Mouse (Mus musculus) embryonic fibroblast, embryonic 13.5 days (primary cell): ENCODE data around the gene Efr3b.

Source experiments
- CTCF ChIP-seq: IDR thresholded peaks from 2 replicates; pipeline ENCODE4 v1.5.1; 2011; ENCODE audit warnings: mild to moderate bottlenecking, control low read depth, low read length, moderate library complexity, borderline replicate concordance; ENCODE audit not compliant: insufficient read depth
- POLR2A ChIP-seq: IDR thresholded peaks from 2 replicates; pipeline ENCODE4 v1.6.1; 2011; ENCODE audit warnings: low read depth, mild to moderate bottlenecking, control low read depth, low read length, moderate library complexity

DNA sequence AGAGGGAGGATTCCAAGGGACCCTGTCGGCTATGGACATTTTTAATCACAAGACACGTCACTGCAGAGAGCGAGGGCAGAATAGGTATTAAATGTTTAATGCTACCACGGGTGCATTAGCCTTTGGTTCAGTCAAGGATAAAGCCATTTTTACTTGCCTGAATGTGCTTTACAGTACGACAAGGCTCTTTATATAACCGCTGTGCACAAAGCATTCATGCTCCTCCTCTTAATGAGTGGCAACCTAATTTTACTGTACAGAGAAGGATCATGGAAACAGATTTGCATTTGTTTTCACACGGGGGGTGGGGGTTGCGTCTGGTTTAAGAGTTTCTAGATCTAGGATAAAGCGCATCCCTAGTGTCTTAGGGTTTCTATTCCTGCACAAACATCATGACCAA lies 42.0 kb downstream of the Efr3b start:
- TF ChIP-seq POLR2A (no peak), CTCF (no peak)
